7 mouse cellular contexts compared by ENCODE assay signal in genomic region chr14:53665681-53666080, GRCm38 (mm10).
A peak's percentile ranks its signal among the peaks of the same experiment; 100 is the strongest.
DNase-seq lines count a peak whose midpoint lies in the region; ATAC-seq and TF ChIP-seq lines count a peak whose summit lies in the region.
"Not testable (repeated sequence)": the region's sequence is repeated elsewhere in the genome, so short reads cannot be mapped to it uniquely, and the experiment has no call there.

No protein-coding gene starts in this region.

- peak; percentile 61 for TF ChIP-seq CTCF in heart, adult 2 months (IDR thresholded peaks at IDR 0.05)

- not testable (repeated sequence) for H3K4me1 ChIP-seq in heart, adult 2 months (ENCODE audit: control insufficient read depth, insufficient read depth, low read length); limb, embryonic 11.5 days (ENCODE audit: control insufficient read depth, insufficient read depth, low read length); midbrain, embryonic 15.5 days

- H3K4me3 ChIP-seq in heart, adult 2 months; limb, embryonic 11.5 days (ENCODE audit: low read depth, low read length); midbrain, embryonic 15.5 days: not testable (repeated sequence)

- intact Hi-C loops in heart, adult 2 months (cut with DNase I) = not testable (repeated sequence)

- not testable (repeated sequence) for H3K9ac ChIP-seq in heart, adult 2 months (ENCODE audit: low read depth, low read length); limb, embryonic 11.5 days (ENCODE audit: low read length); midbrain, embryonic 15.5 days

- DNase-seq in ZHBTc4 (ENCODE audit: low read depth, low spot score) = peak; percentile 59
- peak; percentile 54 for DNase-seq in embryo, embryonic 10 days (ENCODE audit: low spot score)
- not testable (repeated sequence) for DNase-seq in heart, adult 2 months
- peak; percentile 15 for DNase-seq in kidney, adult 9 months
- DNase-seq in limb, embryonic 11.5 days (ENCODE audit: low spot score) = peak; percentile 63
- DNase-seq in right cerebral cortex, postnatal 36 days (ENCODE audit: low spot score in 2 of 2) = peak; percentile 4 to 6

- H3K27ac ChIP-seq in heart, adult 2 months; limb, embryonic 11.5 days (replicated peaks; ENCODE audit: low read depth, low read length); midbrain, embryonic 15.5 days: not testable (repeated sequence)

- ATAC-seq in limb, embryonic 11.5 days (ENCODE audit: insufficient number of reproducible peaks, low FRiP score, low TSS enrichment, low read depth) = not testable (repeated sequence)
- ATAC-seq in midbrain, embryonic 15.5 days (replicated peaks) = peak; percentile 78; the same call in 1 of the 2 replicates

- not testable (repeated sequence) for H3K36me3 ChIP-seq in heart, adult 2 months (ENCODE audit: control insufficient read depth, insufficient read depth, low read length); limb, embryonic 11.5 days (ENCODE audit: control insufficient read depth, insufficient read depth, low read length); midbrain, embryonic 15.5 days (replicated peaks)

- not testable (repeated sequence) for H3K27me3 ChIP-seq in heart, adult 2 months (ENCODE audit: control insufficient read depth, insufficient read depth, low read length); limb, embryonic 11.5 days (ENCODE audit: control insufficient read depth, insufficient read depth, low read length); midbrain, embryonic 15.5 days (replicated peaks)

- WGBS in heart, adult 2 months = 13% methylated on average over 2 of the region's 2 CpGs
- WGBS in limb, embryonic 11.5 days = 23% methylated on average over 2 of the region's 2 CpGs
- 27% methylated on average over 2 of the region's 2 CpGs for WGBS in midbrain, embryonic 15.5 days

- not testable (repeated sequence) for H3K79me2 ChIP-seq in heart, adult 2 months (replicated peaks; ENCODE audit: control insufficient read depth, insufficient read depth, low read length)

- not testable (repeated sequence) for H3K9me3 ChIP-seq in limb, embryonic 11.5 days (ENCODE audit: control insufficient read depth, low read length); midbrain, embryonic 15.5 days

- not testable (repeated sequence) for TF ChIP-seq EP300 in heart, adult 2 months (IDR thresholded peaks at IDR 0.05; ENCODE audit: insufficient read depth, low read depth, low read length)

- not testable (repeated sequence) for TF ChIP-seq POLR2A in heart, adult 2 months (IDR thresholded peaks at IDR 0.05; ENCODE audit: insufficient read depth, low read depth, low read length)

- H3K4me2 ChIP-seq in limb, embryonic 11.5 days (ENCODE audit: low read depth, severe bottlenecking); midbrain, embryonic 15.5 days: not testable (repeated sequence)
